Mouse (Mus musculus): Measurements from ENCODE around the gene Alg12. TPM values are rescaled to one million over a fixed set of nuclear protein-coding genes. Genes with fewer than 3 reads are reported as not detected.

The Alg12 gene
- polyA plus RNA-seq, 1 experiment from 2014 or later, result 10.1 TPM

DNA sequence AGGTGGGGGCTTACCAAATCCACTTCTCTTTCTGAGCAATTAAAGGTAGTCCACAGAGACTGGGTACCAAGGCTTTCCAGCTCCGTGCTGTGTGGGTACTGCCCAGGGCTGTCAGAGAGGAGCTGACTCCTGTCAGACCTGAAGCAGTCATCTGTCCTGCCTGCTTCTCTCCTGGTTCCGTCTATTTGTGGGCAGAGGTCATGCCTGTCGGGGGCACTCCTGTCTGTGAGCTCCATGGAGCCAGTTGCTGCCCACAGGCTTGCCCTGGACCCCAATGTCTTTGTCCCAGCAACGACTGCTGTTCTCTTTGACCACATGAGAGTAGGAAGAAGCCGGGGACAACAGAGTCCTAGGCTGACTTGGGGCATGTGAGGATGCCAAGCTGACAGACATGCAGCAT is 37.5 kb upstream of the Alg12 start:
- Histone ChIP-seq H3K4me2 (ENCODE audit: low read depth, low read length) (no peak overlapping the region), H3K4me1 (ENCODE audit: control insufficient read depth, insufficient read depth, low read length) (peaks cover 27% of the 10 kb centered on the region), H3K27me3 (ENCODE audit: control insufficient read depth, insufficient read depth, low read length) (no peaks in the 10 kb centered on the region), H3K4me3 (ENCODE audit: low read length) (no peak overlapping the region), H3K36me3 (ENCODE audit: control insufficient read depth, insufficient read depth) (no peaks in the 10 kb centered on the region), H3K9ac (ENCODE audit: low read length) (no peak overlapping the region), H3K27ac (ENCODE audit: low read length) (no peak overlapping the region), H3K9me3 (replicated peaks; ENCODE audit: control insufficient read depth, low read length) (no peaks in the 10 kb centered on the region)
- WGBS, result 86% methylated on average over 5 of the region's 5 CpGs
- ATAC-seq (replicated peaks; ENCODE audit: extremely low read depth, insufficient read depth, low FRiP score), result no peak

DNA sequence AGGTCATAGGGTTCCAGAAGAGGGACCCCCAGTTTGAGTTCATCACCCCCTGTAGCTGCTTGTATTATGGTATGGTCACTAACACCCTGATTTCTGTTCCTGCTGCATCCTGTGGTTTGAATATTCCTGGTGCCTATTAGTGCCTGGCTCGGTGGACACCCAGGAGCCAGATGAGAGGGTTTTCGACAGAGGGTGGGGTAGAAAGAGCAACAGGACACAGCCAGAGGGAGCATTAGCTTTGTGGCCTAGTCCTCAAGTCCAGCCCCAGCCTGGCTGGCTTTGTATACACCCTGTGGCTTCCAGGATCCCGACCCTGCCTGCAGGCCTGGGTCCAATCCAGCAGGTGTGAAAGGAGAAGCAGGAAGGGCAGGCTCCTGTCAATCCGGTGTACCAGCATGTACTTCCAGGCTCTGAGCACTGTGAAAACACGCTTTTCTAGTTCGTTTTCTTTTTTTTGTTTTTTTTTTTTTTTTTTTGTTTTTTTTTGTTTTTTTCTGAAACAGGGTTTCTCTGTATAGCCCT is 36.8 kb upstream of the Alg12 start:
- H3K27ac ChIP-seq (ENCODE audit: low read length), result no peak overlapping the region
- H3K4me2 ChIP-seq (ENCODE audit: low read depth, low read length), result no peak overlapping the region
- H3K36me3 ChIP-seq (ENCODE audit: control insufficient read depth, insufficient read depth), result no peaks in the 10 kb centered on the region
- ATAC-seq (replicated peaks; ENCODE audit: extremely low read depth, insufficient read depth, low FRiP score), result no peak
- 61% methylated on average over 6 of the region's 6 CpGs for WGBS
- H3K9ac ChIP-seq (ENCODE audit: low read length), result peak overlapping the region; percentile 41; the same call in 1 of the 2 replicates
- H3K4me3 ChIP-seq (ENCODE audit: low read length), result no peak overlapping the region
- peaks cover 26% of the 10 kb centered on the region for H3K4me1 ChIP-seq (ENCODE audit: control insufficient read depth, insufficient read depth, low read length)
- H3K9me3 ChIP-seq (replicated peaks; ENCODE audit: control insufficient read depth, low read length), result no peaks in the 10 kb centered on the region
- no peaks in the 10 kb centered on the region for H3K27me3 ChIP-seq (ENCODE audit: control insufficient read depth, insufficient read depth, low read length)

DNA sequence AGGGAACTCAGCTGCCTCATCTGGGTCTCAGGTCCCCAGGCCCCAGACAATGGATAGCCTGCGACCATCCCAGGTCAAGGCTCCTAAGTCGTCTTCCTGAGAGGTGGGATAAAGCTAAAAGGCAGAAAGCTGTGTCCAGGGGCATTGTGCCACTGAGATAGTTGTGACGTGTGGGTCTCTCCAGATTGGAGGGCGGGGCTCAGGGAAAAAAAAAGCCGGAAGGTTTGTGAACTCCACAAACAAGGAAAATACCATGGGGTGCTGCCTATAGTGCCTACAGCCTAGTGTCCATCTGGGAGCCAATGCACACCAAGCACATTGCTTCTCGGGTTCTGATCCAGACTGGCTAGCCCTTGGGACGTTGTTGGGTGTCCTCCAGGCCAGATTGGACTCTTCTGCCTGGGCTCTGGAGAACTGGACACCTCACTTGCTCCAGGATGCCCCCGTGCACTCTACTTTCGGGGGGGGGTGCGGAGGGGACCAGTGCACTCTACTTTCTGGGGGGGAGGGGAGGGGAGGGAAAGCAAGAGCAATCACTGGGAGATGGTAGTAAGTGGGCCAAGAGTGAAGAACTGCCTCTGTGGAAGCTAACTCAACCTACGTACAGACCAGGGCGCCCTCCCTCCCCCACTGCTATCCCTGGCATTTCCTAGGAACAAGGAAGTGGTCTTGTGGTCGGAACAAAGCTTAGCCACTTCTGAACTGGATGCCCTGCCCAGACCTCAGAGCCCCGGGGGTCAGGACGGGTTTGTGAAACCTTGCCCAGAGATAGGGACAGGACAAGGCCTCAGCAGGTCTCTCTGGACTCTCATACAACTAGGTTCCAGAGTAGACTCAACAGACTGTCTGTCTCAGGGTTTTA is 36.1 kb upstream of the Alg12 start:
- Histone ChIP-seq H3K4me2 (ENCODE audit: low read depth, low read length) (no peak overlapping the region), H3K9me3 (replicated peaks; ENCODE audit: control insufficient read depth, low read length) (no peaks in the 10 kb centered on the region), H3K9ac (ENCODE audit: low read length) (0 out of 2 replicates have a peak overlapping the region, but pooled peaks have one; percentile 41), H3K36me3 (ENCODE audit: control insufficient read depth, insufficient read depth) (no peaks in the 10 kb centered on the region), H3K4me1 (ENCODE audit: control insufficient read depth, insufficient read depth, low read length) (peaks cover 33% of the 10 kb centered on the region), H3K4me3 (ENCODE audit: low read length) (no peak overlapping the region), H3K27ac (ENCODE audit: low read length) (peak overlapping the region; percentile 55), H3K27me3 (ENCODE audit: control insufficient read depth, insufficient read depth, low read length) (no peaks in the 10 kb centered on the region)
- WGBS, result 58% methylated on average over 15 of the region's 15 CpGs
- ATAC-seq (replicated peaks; ENCODE audit: extremely low read depth, insufficient read depth, low FRiP score), result no peak

DNA sequence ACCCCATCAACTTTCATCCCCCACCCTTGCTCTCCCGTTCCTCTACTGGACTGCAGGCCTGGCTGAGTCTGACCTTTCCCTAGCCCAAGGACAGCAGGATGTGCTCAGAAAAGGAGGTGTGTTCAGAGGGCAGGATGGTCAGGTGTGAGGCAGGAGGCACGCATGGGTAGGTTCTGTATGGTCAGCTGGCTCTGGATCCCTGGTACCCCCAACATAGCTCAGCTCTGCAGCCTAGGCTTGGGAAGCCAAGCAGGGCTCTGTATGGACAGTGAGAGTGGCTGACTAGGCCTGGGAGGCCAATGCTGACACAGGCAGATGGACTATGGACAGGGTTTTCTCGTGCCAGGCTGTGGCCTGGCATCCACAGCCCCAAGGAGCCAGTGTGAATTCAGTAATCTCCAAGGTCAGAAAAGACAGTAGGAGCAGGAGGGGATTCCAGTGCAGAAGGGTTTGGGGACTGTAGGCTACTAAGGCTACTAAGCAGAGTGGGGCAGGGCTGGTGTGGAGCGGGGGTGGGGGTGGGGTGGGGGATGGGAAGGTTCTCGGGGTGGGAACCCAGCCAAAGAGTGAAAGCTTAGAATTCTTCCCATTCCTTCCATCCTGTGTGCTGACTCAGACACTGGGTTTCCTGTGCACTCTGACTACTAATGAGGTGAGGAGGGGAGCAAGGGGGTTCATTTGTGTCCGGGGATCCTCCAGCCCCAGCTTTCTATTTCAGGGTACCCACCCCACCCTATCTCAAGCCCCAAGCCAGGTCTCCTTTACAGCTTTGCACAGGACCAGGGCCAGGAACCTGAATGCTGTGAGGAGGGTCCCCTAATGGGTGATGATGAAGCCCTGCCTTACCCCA is 35.2 kb upstream of the Alg12 start:
- Histone ChIP-seq H3K27ac (ENCODE audit: low read length) (peak overlapping the region; percentile 55), H3K4me3 (ENCODE audit: low read length) (no peak overlapping the region), H3K36me3 (ENCODE audit: control insufficient read depth, insufficient read depth) (no peaks in the 10 kb centered on the region), H3K27me3 (ENCODE audit: control insufficient read depth, insufficient read depth, low read length) (no peaks in the 10 kb centered on the region), H3K9me3 (replicated peaks; ENCODE audit: control insufficient read depth, low read length) (no peaks in the 10 kb centered on the region), H3K4me1 (ENCODE audit: control insufficient read depth, insufficient read depth, low read length) (peaks cover 41% of the 10 kb centered on the region), H3K4me2 (ENCODE audit: low read depth, low read length) (no peak overlapping the region), H3K9ac (ENCODE audit: low read length) (0 out of 2 replicates have a peak overlapping the region, but pooled peaks have one; percentile 1)
- whole genome bisulfite sequencing, result 29% methylated on average over 6 of the region's 6 CpGs
- peak; percentile 41 for ATAC-seq (replicated peaks; ENCODE audit: extremely low read depth, insufficient read depth, low FRiP score)

DNA sequence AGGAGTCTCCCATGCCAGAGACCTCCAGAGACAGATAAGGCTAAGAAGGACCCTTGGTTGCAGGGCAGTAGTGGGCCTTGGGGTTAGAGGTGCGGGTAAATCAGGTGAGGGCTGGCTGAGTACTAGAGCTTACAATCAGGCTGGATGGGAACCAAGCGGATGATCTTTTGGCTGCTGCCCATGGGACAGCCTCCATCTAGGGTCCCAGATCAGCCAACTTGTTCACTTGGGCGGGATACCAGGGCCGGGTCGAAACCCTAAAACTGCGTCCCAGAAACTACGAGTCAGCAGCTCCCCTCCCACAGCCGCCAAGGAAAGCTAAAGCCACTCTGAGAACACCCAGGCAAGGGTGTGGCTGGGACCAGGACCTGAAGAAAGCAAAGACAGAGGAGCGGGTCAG is 34.0 kb upstream of the Alg12 start:
- Histone ChIP-seq H3K9me3 (replicated peaks; ENCODE audit: control insufficient read depth, low read length) (no peaks in the 10 kb centered on the region), H3K4me1 (ENCODE audit: control insufficient read depth, insufficient read depth, low read length) (peaks cover 41% of the 10 kb centered on the region), H3K4me3 (ENCODE audit: low read length) (no peak overlapping the region), H3K36me3 (ENCODE audit: control insufficient read depth, insufficient read depth) (no peaks in the 10 kb centered on the region), H3K9ac (ENCODE audit: low read length) (no peak overlapping the region), H3K27ac (ENCODE audit: low read length) (no peak overlapping the region), H3K27me3 (ENCODE audit: control insufficient read depth, insufficient read depth, low read length) (no peaks in the 10 kb centered on the region), H3K4me2 (ENCODE audit: low read depth, low read length) (no peak overlapping the region)
- ATAC-seq (replicated peaks; ENCODE audit: extremely low read depth, insufficient read depth, low FRiP score), result no peak
- 84% methylated on average over 9 of the region's 9 CpGs for WGBS

DNA sequence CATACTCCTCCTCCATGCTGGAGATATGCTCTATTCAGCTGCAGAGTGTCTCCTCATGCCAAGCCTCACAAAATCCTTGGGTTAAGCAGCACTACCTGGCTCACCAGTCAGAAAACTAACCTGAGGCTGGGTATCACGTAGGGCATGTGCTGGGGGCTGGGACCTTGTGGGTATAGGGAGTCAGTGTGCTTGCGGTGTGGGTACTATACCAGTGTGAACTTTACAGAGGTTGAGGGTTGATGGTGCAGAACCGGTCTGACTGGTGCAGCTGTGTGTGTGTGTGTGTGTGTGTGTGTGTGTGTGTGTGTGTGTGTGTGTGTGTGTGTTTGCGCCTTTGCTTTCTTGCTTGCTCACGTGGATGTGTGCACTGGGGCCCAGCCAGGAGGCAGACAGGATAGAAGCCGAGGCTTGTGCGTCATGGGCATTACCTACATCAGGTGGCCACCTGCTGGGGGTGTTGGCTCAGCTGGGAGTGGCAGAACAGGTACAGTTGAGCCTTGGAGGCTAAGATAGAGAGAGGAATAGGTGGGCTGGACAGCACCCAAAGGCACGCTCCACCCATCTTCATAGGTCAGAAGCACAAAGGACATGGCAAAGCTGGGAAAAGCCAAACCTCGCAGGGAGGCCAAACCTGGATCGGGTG is 32.5 kb upstream of the Alg12 start:
- Histone ChIP-seq H3K36me3 (ENCODE audit: control insufficient read depth, insufficient read depth) (no peaks in the 10 kb centered on the region), H3K9ac (ENCODE audit: low read length) (no peak overlapping the region), H3K27ac (ENCODE audit: low read length) (no peak overlapping the region; the same call in 1 of the 2 replicates), H3K4me1 (ENCODE audit: control insufficient read depth, insufficient read depth, low read length) (peaks cover 41% of the 10 kb centered on the region), H3K4me3 (ENCODE audit: low read length) (no peak overlapping the region), H3K4me2 (ENCODE audit: low read depth, low read length) (no peak overlapping the region), H3K27me3 (ENCODE audit: control insufficient read depth, insufficient read depth, low read length) (no peaks in the 10 kb centered on the region), H3K9me3 (replicated peaks; ENCODE audit: control insufficient read depth, low read length) (no peaks in the 10 kb centered on the region)
- no peak for ATAC-seq (replicated peaks; ENCODE audit: extremely low read depth, insufficient read depth, low FRiP score)
- 84% methylated on average over 10 of the region's 10 CpGs for WGBS

DNA sequence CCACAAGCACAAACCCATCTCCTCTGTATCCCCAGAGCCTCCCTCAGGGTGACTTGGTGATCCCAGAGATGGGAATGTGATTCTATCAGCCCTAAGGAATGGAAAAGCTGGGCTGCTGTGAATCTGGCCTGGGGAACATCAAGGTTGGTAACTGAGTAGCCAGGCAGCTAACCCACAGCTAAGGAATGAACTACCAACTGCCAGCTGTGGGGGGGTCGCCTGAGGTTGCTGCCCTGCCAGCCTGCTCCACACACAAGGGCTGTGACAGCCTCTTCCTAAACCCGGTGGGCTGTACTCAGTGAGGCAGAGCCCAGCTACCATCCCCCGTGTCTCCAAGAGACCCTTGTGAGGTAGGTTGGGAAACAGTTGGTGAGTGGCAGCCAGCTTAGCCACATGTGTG is 32.0 kb upstream of the Alg12 start:
- no peak overlapping the region; the same call in 1 of the 2 replicates for H3K9ac ChIP-seq (ENCODE audit: low read length)
- no peaks in the 10 kb centered on the region for H3K9me3 ChIP-seq (replicated peaks; ENCODE audit: control insufficient read depth, low read length)
- no peaks in the 10 kb centered on the region for H3K36me3 ChIP-seq (ENCODE audit: control insufficient read depth, insufficient read depth)
- peak overlapping the region; percentile 89 for H3K27ac ChIP-seq (ENCODE audit: low read length)
- WGBS, result 52% methylated on average over 3 of the region's 3 CpGs
- H3K27me3 ChIP-seq (ENCODE audit: control insufficient read depth, insufficient read depth, low read length), result no peaks in the 10 kb centered on the region
- peaks cover 40% of the 10 kb centered on the region for H3K4me1 ChIP-seq (ENCODE audit: control insufficient read depth, insufficient read depth, low read length)
- no peak overlapping the region for H3K4me2 ChIP-seq (ENCODE audit: low read depth, low read length)
- H3K4me3 ChIP-seq (ENCODE audit: low read length), result no peak overlapping the region
- no peak for ATAC-seq (replicated peaks; ENCODE audit: extremely low read depth, insufficient read depth, low FRiP score)

DNA sequence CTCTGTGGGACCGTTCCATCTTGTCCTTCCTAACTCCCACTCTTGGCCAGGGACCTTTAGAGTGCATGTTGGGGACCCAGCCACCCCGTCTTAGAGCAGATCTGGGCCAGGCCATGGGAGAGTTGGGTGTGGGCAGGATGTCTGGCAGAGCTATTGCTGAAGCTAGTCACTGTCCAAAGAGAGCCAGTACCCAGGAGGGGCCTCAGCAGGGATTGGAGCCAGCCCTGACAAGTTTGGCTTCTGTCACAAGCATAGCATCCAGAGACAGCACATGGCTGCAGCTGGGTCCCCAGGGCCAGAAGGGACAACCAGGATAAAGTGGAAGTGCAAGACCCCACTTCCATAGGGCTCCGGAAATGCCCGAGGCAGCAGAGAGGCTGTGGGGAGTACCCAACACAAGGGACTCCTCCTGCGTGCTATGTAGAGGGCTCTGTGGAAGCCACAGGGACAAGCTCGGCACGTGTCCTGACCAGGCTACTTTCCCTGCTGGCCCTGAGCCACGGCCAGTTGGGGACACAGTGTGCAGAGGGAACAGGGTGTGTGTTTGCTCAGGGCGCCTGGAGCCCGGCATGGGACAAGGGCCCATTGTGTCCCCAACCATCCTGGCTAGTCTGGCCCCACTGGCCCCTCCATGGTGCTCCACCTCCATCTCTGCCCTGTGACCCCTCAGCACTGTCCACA is 31.2 kb upstream of the Alg12 start:
- peak overlapping the region; percentile 42 for H3K9ac ChIP-seq (ENCODE audit: low read length)

More for the DNA sequence above, 31.2 kb upstream of the Alg12 start:
- Histone ChIP-seq H3K4me2 (ENCODE audit: low read depth, low read length) (peak overlapping the region; percentile 1; the same call in 1 of the 2 replicates), H3K36me3 (ENCODE audit: control insufficient read depth, insufficient read depth) (no peaks in the 10 kb centered on the region), H3K27ac (ENCODE audit: low read length) (peak overlapping the region; percentile 89), H3K4me3 (ENCODE audit: low read length) (no peak overlapping the region), H3K9me3 (replicated peaks; ENCODE audit: control insufficient read depth, low read length) (no peaks in the 10 kb centered on the region), H3K4me1 (ENCODE audit: control insufficient read depth, insufficient read depth, low read length) (peaks cover 32% of the 10 kb centered on the region), H3K27me3 (ENCODE audit: control insufficient read depth, insufficient read depth, low read length) (no peaks in the 10 kb centered on the region)
- ATAC-seq (replicated peaks; ENCODE audit: extremely low read depth, insufficient read depth, low FRiP score), result peak; percentile 87
- 31% methylated on average over 10 of the region's 10 CpGs for WGBS

All from heart, embryonic 16.5 days (tissue).